Mouse (Mus musculus): ENCODE results near the gene Gm43517.

Gene Gm43517

DNA sequence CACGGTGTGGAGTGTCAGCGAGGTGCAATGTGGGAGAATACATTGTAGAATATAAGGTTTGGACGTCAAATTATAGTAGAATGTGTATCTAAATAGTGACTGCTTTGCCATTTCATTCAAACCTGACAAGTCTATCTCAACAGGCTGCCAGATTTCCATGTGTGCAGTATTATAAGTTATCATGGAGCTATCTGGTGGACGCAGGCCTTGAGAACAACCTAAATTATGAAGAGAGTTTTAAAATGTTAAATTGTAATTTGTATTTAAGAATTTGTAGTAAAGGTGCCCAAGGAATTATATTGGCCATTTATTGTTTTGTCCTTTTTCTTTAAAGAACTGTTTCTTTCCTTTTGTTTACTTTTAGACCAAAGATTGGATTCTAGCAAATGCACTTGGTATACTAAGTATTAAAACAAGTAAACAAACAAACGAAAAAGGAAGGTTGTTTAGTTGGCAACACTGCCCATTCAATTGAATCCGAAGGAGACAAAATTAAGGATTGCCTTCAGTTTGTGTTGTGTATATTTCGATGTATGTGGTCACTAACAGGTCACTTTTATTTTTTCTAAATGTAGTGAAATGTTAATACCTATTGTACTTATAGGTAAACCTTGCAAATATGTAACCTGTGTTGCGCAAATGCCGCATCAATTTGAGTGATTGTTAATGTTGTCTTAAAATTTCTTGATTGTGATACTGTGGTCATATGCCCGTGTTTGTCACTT is 1.3 kb downstream of the Gm43517 start:
- no peak for DNase-seq (ENCODE audit: low spot score)

DNA sequence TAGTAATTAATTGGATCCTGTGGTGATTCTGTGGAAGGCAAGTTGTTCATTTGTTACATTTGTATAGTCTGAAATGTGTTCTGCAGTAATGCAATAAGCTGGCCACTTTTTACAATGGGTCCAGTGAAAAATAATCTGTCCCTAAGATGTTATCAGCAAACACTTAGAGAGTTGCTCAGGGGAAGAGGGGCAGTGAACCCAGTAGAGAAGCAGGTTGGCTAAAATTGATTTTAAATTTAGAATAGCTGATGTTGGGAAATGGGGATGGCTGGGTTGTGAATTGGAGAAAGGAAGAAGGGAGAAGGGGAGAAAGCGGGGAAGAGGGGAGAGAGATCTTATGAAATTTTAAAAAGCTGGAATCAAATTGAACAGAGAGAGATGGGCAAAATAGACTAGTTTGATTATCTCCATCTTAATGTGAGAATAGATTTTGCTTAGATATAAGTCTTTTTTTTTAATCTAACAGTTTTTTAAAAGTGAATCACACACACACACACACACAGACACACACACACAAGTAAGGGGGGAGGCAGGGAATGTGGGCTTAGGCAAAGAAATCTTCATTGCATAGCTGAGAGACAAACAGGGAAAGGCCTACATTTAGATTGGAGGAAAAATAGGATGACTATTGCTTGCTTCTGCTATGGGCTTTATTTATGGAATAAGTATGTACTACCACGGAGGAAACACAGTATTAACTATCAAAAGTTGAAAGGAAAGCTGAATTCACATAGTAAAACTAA is 3.1 kb downstream of the Gm43517 start:
- DNase-seq (ENCODE audit: low spot score): no peak

DNA sequence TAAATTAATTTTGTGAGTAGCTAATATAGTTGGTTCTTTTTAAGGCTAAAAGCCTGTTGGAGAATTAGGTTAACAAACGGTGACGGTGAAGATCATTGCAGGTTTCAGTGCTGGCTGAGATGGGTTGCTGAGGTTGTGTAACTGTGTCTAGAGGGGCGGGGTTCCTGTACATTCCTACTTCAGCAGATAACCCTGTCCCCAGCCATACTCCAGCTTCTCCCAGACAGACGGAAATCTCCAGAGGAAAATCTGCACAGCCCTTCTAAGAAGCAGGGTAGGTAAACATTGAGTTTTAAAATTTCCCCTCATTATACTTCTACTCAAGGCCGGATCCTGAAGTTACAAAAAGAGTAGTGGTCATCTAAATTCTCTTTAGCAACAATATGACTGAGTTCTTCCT is 4.7 kb downstream of the Gm43517 start:
- no peak for DNase-seq (ENCODE audit: low spot score)

DNA sequence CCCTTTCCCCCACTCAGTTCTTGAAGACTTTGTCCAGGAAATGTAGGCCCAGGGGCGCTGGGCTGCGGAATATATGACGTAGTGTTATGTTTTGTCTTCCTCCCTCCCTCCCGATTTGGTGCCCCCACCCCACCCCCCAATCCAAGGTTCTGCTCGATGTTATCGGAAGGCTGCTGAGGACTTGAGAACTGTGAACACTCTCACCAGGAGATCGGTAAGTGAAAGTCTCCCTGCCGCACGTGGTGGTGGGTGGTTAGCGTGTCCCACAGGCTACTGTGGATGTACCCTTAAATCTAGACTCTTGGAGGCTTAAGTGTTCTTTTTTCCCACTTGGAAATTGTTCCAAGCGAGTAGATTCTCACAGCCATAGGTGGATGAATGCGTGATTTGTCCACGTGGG is 5.3 kb downstream of the Gm43517 start:
- DNase-seq (ENCODE audit: low spot score): no peak

DNA sequence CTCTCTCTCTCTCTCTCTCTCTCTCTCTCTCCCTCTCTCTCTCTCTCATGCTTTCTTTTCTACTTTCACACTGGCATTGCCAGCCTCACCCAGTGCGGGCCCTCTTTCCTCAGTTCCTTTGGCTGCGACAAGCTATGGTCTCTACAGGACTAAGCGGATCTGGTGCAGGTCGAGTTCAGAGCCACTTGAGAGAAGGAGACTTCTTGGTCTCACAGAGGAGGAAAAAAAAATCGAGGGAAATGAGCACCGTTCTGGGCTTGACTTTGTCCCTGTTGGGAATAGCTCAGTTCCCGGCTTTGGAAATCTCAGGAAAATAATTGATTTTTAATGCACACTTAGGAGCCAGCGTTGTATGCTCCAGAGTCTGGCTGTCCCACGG is 5.9 kb downstream of the Gm43517 start:
- DNase-seq (ENCODE audit: low spot score): no peak

DNA sequence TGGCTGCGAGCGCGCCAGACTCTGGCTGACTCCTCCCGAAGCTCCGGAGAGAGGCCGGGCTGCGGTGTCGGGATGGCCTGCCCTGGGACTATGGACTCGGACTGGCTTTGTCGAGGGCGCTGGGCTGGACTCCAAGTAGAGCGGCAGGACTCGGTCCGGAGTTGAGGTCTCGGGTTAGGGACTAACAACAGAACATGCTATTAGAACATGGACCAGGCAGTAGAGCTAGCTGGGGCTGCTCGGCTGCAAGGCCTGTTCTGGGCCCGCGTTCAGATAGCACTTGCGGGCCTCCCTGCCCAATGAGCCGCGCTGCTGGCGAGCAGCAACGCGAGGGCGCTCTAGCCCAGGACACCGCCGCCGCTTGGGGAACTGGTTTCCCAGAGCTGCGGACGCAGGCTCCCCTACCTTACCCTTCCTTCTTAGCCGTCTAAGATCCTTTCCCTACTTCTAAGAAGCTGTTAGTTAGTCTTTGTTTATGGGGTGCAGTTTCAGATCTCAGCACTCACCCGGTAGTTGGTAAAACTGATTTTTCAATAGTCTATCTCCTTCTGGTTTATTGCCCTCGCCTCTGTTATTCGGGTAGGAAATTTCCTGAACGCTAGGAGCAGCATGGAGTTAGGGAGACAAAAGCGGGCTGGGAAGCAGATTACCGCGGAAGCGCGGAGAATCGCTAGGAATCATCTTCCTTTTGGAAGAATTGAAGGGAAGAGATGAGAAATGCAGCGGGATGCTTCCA is 6.5 kb downstream of the Gm43517 start:
- DNase-seq (ENCODE audit: low spot score): no peak

DNA sequence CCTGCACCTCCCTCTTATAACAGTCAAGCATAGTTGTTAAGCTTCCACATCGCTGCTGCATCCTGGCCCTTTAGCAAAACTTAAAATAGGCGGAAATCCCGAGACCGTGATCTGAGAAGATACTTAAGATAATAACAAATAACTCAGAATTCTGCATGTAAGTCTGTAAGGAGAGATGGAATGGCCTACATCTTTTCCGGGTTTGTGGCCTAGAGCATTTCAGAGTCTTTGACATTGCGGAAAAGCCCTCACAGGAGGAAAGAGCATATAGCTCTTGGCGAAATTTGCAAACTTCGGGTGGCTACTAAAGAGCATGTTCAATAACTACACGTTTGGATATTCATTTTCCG is 7.0 kb downstream of the Gm43517 start:
- no peak for DNase-seq (ENCODE audit: low spot score)

DNA sequence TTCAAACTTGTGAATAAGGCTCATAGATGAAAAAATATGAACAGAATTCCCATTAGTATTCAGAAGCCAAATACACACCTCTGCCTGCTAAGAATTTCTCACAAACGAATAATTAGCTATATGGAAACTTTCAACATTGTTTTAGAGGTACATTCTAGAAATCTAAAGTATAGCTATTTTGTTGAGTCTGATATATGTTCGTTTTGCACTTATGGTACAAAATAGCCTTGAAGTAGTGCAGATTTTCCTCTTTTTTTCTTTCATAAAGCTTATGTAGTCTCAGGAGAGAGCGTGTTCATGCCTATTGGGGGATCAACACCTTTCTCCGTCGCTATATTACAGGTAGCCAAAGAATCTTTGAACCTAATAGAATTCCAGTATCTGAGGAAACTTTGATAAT is 7.9 kb downstream of the Gm43517 start:
- no peak for DNase-seq (ENCODE audit: low spot score)

DNA sequence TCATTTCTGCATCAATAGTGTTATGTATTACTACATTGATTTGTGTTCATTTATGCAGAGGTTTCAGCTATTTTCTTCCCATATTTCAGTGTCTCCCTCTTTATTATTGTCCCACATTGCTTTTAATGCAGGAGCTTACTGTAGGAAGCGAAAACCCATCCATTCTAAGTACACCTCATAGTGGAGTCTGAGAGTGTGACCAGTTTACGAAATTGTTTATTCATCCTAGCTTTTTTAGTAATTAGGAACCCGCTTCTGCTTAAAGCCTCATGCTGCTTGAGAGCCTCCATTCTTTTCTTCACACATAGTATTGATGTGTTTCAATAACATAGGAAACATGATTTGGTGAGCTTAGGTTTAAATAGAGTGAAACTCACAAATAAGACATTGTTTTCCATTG is 8.7 kb downstream of the Gm43517 start:
- DNase-seq (ENCODE audit: low spot score): no peak

DNA sequence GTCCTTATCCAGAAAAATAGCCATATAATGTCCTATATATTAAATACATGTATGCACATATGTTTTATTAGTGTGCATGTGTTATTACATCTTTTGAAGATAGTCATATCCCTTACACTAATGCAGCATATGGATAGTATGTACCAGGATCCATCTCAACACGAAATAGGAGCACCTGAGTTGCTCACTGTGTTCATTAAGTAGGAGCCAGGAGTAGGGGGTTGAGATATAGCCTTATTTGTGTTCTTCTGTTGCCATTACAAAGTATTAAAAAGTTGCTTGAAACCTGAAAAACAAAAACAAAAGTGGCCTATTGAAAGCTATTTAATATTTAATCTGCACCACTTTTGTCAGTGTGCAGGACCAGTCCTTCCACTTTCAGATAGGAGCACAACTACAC is 9.2 kb downstream of the Gm43517 start:
- DNase-seq (ENCODE audit: low spot score): no peak

DNA sequence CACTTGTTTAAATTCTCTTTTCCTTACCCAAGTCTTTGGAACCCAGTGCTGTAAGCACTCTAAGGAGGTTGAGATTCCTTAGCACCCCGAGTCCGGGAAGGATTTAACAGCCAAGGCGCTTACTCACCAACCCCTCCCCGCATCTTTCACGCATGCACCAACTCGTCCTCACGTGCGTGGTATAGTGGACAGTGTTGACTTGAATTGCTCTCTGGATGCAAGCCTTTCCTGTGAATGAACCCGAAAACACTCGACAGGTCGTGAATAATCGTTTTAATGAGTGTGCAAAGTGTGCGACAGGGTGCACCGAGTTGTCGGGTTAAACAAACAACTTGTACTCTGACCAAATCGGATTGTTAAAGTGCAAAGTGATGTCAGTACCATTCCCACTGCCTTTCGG is 9.9 kb downstream of the Gm43517 start:
- no peak for DNase-seq (ENCODE audit: low spot score)

DNA sequence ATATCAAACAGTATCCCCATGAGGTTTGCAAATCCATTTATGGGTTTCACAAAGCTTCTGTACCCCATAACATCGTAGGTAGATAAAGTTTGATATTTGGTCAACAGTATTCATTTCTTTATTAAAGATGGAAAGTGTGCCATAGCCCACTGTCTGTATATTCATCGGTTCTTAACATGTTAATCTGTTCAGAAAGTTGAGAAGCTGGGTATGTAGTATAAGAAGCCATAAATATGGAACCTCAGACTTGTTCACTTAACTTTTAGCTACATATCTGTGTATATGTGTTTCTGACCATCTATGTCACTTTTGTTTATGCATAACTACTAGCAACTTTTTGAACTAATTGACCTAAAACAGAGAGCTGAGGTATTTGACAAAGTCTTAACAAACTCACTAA is 11.0 kb downstream of the Gm43517 start:
- no peak for DNase-seq (ENCODE audit: low spot score)

DNA sequence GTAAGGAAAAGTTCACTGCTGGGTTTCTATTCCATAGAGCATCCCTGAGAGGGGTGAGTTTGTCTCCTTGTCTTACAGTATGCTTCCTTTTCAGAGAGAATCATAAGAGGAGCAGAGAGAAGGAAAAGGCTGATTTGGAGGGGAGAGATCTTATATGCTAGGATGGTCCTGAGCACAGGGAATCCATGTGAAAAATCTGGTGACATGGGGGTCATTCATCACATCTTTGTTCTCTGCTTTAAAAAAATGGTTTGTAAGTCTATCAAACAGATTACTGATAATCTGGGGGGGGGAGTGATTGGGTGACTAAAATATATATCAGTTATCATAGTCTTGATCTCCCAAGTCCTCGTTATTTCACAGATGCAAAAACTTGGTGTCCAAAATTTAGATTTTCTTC is 11.8 kb downstream of the Gm43517 start:
- no peak for DNase-seq (ENCODE audit: low spot score)

DNA sequence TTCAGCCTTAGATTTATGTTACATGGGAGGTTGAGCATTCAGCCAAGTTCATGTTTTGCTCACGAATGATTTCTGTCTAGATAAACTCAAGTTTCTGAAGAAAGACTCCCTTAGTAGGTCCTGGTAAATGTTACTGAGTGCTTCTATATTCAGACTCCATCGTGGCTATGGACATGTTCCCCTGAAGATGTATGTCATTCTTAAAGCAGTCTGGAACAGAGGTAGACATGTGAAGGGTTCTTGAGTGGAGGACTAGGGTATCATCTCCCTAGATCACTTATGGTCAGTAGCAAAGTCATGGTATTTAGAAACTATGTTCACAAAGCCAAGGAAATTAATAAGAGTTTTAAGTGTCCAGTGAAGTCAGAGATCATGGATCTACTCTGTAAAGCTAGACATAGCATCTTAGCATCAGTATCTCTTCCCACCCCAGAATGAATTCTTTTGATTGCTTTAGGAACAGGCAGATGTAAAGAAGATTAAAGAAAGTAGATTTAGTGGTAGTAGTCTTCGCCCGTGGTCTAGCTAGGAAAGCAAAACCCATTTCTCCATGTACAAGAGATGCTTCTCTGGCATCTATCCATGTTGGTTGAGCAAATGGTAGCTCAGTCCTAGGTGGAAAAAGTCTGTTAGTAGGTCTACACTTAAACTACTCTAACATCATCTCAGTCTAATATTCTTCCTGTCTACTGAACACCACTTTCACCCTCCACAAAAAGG is 12.6 kb downstream of the Gm43517 start:
- DNase-seq (ENCODE audit: low spot score): no peak

DNA sequence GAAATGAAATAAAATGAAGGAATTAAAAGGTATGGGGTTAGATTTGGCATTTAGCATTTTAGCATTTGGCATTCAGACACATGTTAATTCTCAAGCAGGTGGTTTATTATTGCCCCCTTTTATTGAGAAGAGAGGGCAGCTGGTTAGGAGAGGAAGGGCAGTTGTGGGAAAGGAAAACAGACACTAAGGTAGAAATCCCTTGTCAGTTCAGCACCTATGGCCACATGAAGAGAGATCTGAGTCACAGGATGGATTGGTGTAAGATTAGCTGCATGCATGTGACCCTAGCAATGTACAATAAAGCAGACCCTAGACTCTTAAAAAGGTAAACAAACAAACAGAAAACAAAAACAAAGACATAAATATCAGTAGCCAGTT is 13.2 kb downstream of the Gm43517 start:
- DNase-seq (ENCODE audit: low spot score): no peak

DNA sequence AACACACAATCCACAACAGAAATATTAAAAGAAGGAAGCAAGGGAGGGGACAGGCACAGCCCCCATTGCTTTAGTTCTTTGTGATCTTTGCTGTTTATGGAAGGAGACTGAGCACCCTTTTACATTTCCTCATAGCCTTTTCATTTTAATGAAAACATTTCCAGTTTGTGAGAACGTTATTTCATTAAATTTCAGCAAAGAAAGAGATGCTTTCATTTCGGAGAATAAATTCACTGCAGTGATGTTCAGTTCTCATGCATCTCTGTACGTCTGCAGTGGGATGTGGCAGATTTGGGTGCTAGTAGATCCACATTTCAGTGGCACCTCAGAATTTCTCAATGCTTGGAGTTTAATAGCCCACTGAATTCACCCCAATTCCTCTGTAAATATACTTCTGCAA is 13.7 kb downstream of the Gm43517 start:
- DNase-seq (ENCODE audit: low spot score): no peak

DNA sequence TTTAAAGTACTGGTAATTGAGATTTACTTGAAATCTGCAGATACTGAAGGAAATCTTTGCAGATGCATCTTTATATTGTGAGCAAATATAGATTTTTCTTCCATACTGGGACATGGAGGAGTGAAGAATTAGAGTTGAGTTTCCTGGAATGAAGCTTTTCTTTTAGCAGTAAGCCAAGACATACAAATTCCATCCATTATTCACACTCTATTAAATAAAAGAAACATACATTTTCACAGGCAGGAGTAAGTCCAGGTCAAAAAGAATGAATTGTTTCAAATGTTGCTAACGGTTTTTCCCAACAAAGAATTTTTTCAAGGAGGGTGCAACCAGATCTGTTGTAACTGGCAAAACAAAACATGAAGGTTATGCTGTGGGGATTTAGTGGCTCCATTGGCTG is 14.6 kb downstream of the Gm43517 start:
- DNase-seq (ENCODE audit: low spot score): no peak

DNA sequence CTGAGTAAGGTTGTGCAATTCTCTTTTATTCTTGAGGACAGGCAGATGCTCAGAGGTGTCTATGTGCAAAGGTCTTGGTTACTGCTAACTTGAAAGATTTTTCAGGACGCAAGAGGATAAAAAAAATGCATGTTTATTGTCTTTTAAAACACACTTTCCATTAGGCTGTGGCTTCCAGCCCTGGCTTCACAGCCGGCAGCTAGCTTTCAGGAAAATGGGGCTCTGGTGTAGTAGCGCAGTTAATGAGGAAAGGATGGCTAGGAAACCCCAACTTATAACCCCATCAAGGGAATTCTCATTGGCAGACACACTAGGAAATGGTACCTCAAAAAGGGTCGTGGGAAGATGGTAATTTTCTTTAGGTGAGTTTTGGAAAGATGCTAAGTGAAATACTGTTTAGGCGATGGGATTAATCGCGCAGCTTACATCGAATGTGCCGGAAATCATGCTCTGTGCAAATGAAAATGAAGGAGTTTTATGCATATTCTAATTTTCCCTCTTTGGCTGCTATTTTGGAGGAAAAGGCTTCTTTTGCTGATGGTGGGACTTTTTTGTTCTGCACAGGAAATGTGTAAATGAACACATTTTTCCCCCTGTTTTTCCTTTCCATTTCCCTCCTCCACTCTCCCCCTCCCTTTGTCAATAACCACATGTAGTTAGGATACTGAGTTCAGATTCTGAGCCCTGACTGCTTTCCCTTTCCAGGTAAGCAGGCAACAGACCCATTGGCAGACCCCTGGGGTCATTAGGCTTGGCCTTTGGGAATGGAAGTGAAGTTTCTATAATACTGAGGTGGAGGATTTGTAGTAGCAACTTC is 15.3 kb downstream of the Gm43517 start:
- no peak for DNase-seq (ENCODE audit: low spot score)

DNA sequence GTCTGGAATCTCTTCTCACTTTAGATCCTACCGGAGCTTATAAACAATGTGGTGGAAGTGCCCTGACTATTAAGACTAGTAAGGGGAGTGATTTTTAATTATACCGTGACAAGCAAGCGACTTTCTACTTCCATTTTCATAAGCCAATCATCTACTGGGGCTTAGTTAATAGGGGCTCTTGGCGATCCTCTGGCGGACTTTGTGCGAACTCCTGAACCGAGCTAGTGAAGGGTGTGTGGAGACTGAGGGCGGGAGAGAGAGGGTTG is 15.8 kb downstream of the Gm43517 start:
- DNase-seq (ENCODE audit: low spot score): no peak

DNA sequence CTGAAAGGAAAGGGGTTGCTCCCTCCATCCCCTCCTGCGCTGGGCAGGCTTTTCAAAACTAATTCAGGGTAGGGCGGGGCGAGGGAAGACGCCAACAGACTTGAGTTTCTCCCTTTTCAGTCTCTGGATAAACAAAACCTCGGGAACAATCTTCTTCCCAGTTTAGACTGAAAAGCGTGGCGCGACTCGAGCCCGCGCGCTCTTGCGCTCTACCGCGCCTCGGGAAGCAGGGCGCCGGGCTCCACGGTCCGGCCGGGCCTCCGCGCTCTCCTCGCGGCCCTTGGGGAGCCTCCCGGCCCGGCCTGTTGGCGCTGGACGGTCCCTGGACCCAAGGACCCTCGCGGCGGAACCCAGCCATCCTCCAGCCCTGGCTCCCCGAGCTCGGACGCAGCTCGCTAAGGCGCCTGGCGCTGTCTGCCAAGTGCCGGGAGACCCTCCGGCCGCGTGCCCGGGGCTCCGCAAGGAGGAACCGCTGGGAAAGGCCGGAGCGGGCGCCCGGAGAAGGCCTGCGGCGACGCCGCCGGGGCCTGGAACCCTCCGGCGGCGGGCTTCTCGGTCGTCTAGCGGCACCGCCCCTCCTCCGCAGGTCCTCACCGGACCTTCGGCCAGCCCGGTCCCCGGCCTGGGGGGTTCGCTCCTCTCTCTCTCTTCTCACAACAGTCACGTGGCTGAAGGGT is 16.3 kb downstream of the Gm43517 start:
- no peak for DNase-seq (ENCODE audit: low spot score)

DNA sequence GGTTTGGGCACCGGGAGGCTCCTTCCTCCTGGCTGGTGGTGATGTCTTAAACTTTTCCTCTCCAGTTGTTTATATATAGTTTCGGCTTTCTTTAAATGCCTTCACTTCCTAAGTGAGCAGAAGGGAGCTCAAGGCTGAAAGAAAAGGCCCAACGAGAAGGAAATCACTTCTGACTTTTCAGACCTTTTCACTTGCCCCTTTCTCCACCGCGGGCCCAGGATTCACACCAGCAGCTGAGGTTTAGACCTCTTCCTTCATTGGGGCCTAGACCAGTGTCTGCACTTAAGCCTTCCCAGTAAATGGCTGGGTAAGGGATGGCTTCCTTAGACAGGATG is 16.8 kb downstream of the Gm43517 start:
- no peak for DNase-seq (ENCODE audit: low spot score)

DNA sequence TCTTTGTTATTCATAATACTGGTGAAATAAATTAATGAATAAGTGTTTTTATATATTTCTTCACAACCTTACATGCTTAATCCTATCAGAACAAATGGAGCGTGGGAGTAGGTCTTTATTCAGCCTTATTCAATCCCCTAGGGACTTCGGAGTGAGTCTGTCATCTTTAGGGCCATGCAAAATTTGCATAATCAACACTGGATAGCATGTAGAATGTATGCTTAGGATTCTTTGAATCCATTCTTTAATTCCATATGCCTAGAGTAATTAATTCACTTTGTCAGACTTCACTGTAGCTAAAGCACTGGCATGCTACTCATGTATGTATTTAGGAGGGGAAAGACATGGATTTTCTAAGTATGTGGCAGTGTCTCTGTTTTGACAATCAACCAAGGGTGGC is 24.9 kb downstream of the Gm43517 start:
- no peak for DNase-seq (ENCODE audit: low spot score)

Data from urinary bladder, postnatal 10 days (tissue).